Mouse (Mus musculus): ENCODE measurements around the gene Gm10352. TPM values are rescaled to one million over a fixed set of nuclear protein-coding genes. Genes with fewer than 3 reads are reported as not detected.
"Not testable (repeated sequence)": the region's sequence is repeated elsewhere in the genome, so short reads cannot be mapped to it uniquely, and the experiment has no call there.

The Gm10352 gene
- 0.13 and 0.18 TPM in 2 replicates for polyA plus RNA-seq (2015; fragmentation: Nextera tagmentation; extraction: Ambion mirVana)

DNA sequence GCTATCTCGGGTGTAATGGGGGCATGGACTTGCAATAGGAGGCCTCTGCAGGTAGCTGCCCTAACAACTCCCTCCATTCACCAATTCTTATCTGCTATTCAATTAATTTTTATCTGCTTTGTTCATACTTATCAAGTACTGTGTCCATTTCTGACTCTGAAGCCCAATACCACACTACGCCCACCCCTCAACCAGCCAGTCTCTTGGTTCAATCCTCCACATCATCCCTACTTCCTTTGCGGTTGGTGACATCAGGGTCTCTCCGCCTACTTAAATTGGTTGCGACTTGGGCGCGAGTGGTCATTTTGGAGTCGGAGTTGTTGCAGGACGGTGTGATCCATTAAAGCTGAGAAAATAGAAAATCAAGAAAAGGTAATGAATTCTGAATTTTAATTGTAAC is at the start of gene Gm10352:
Gm10352 (plus strand) TSS at position 301 of the 400 bp plus-strand sequence.
- no CpG with 5 or more reads among the region's 9 CpGs for WGBS
- not testable (repeated sequence) for H3K27ac ChIP-seq; H3K4me3 ChIP-seq (replicated peaks); H3K27me3 ChIP-seq; ATAC-seq (replicated peaks; ENCODE audit: low FRiP score); H3K9me3 ChIP-seq (replicated peaks); H3K4me1 ChIP-seq; H3K36me3 ChIP-seq; H3K9ac ChIP-seq; H3K4me2 ChIP-seq

DNA sequence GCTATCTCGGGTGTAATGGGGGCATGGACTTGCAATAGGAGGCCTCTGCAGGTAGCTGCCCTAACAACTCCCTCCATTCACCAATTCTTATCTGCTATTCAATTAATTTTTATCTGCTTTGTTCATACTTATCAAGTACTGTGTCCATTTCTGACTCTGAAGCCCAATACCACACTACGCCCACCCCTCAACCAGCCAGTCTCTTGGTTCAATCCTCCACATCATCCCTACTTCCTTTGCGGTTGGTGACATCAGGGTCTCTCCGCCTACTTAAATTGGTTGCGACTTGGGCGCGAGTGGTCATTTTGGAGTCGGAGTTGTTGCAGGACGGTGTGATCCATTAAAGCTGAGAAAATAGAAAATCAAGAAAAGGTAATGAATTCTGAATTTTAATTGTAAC is 31.5 kb downstream of the Gm10352 start, which contains the start of gene Gm29289:
Gm29289 (plus strand) TSS at position 301 of the 400 bp plus-strand sequence.
- not testable (repeated sequence) for ATAC-seq (replicated peaks; ENCODE audit: low FRiP score); H3K4me3 ChIP-seq (replicated peaks); H3K27me3 ChIP-seq; H3K27ac ChIP-seq; H3K4me2 ChIP-seq; H3K4me1 ChIP-seq; H3K36me3 ChIP-seq; H3K9ac ChIP-seq; H3K9me3 ChIP-seq (replicated peaks)
- WGBS = no CpG with 5 or more reads among the region's 9 CpGs

Other genes with a start within 250 kb of the Gm10352 start
- gene Sry, start 237.3 kb upstream of the Gm10352 start, polyA plus RNA-seq (2015; fragmentation: Nextera tagmentation; extraction: Ambion mirVana) = not detected in 2 replicates
- not detected in 2 replicates for gene H2al2b, start 180.3 kb upstream of the Gm10352 start, polyA plus RNA-seq (2015; fragmentation: Nextera tagmentation; extraction: Ambion mirVana)
- gene Gm4064, start 104.8 kb upstream of the Gm10352 start, polyA plus RNA-seq (2015; fragmentation: Nextera tagmentation; extraction: Ambion mirVana) = not detected in 2 replicates
- gene Rbmy, start 70.3 kb upstream of the Gm10352 start, polyA plus RNA-seq (2015; fragmentation: Nextera tagmentation; extraction: Ambion mirVana) = not detected in 2 replicates
- not detected in 2 replicates for gene Gm10256, start 70.3 kb upstream of the Gm10352 start, polyA plus RNA-seq (2015; fragmentation: Nextera tagmentation; extraction: Ambion mirVana)
- gene Gm29289, start 31.6 kb downstream of the Gm10352 start, polyA plus RNA-seq (2015; fragmentation: Nextera tagmentation; extraction: Ambion mirVana) = not detected in 2 replicates

Measured in kidney, embryonic 15.5 days (tissue).